Mouse (Mus musculus) kidney, postnatal 10 days (tissue): ENCODE results near the gene Mob3c.

Source experiments
- DNase-seq: peaks from one replicate; pipeline ENCODE4 v3.0.0; 2021; ENCODE audit warnings: mixed read lengths

Gene Mob3c

GRCm38 (mm10) chr4:115827888-115828571 is at the start of gene Mob3c:
Gene Mob3c, plus strand, starts transcription at chr4:115828092.
- DNase-seq, result peak; percentile 89

GRCm38 (mm10) chr4:115780269-115780668 is 47.6 kb upstream of the Mob3c start:
- DNase-seq, result no peak

- no peak for DNase-seq
Observed at GRCm38 (mm10) chr4:115780918-115781317, 47.0 kb upstream of the Mob3c start, which contains the start of gene Tex38. Gene Tex38, minus strand, starts transcription at chr4:115781018.

- no peak for DNase-seq
Observed at GRCm38 (mm10) chr4:115782026-115782805, 45.7 kb upstream of the Mob3c start.

- peak; percentile 84 for DNase-seq
Observed at GRCm38 (mm10) chr4:115784769-115785510, 43.0 kb upstream of the Mob3c start, which contains the start of gene Atpaf1. Gene Atpaf1, plus strand, starts transcription at chr4:115784812.

GRCm38 (mm10) chr4:115785511-115786034 is 42.3 kb upstream of the Mob3c start:
- DNase-seq, result no peak

GRCm38 (mm10) chr4:115790864-115791263 is 37.0 kb upstream of the Mob3c start:
- no peak for DNase-seq

- no peak for DNase-seq
Observed at GRCm38 (mm10) chr4:115795360-115795759, 32.5 kb upstream of the Mob3c start.

GRCm38 (mm10) chr4:115799981-115800380 is 27.9 kb upstream of the Mob3c start:
- no peak for DNase-seq

- no peak for DNase-seq
Observed at GRCm38 (mm10) chr4:115812326-115812725, 15.6 kb upstream of the Mob3c start.

- no peak for DNase-seq
Observed at GRCm38 (mm10) chr4:115815606-115816005, 12.3 kb upstream of the Mob3c start.

- no peak for DNase-seq
Observed at GRCm38 (mm10) chr4:115820199-115820598, 7.7 kb upstream of the Mob3c start.

GRCm38 (mm10) chr4:115820944-115821343 is 6.9 kb upstream of the Mob3c start:
- DNase-seq, result no peak

- no peak for DNase-seq
Observed at GRCm38 (mm10) chr4:115821431-115821830, 6.5 kb upstream of the Mob3c start.

- DNase-seq, result no peak
Observed at GRCm38 (mm10) chr4:115821928-115822327, 6.0 kb upstream of the Mob3c start.

- no peak for DNase-seq
Observed at GRCm38 (mm10) chr4:115824178-115824577, 3.7 kb upstream of the Mob3c start.

GRCm38 (mm10) chr4:115825271-115825670 is 2.6 kb upstream of the Mob3c start:
- no peak for DNase-seq

GRCm38 (mm10) chr4:115827066-115827465 is 826 bp upstream of the Mob3c start:
- DNase-seq, result no peak

- no peak for DNase-seq
Observed at GRCm38 (mm10) chr4:115827535-115827887, 381 bp upstream of the Mob3c start.

- no peak for DNase-seq
Observed at GRCm38 (mm10) chr4:115828572-115828902, 645 bp downstream of the Mob3c start.

GRCm38 (mm10) chr4:115830491-115830890 is 2.6 kb downstream of the Mob3c start:
- peak; percentile 35 for DNase-seq

- DNase-seq, result no peak
Observed at GRCm38 (mm10) chr4:115831221-115831620, 3.3 kb downstream of the Mob3c start.

- DNase-seq, result no peak
Observed at GRCm38 (mm10) chr4:115832040-115832439, 4.1 kb downstream of the Mob3c start.
